ENCODE assay signal across 8 mouse cellular contexts in genomic region chr17:24534160-24534718, GRCm38 (mm10). TPM values are rescaled to one million over a fixed set of nuclear protein-coding genes. Genes with fewer than 3 reads are reported as not detected.
DNase-seq lines count a peak whose midpoint lies in the region; ATAC-seq and TF ChIP-seq lines count a peak whose summit lies in the region.

Gene Rab26 (minus strand): TSS chr17:24534210.

- H3K27me3 ChIP-seq in forebrain, embryonic 14.5 days (replicated peaks; ENCODE audit: control insufficient read depth, insufficient read depth, low read length) = no peaks in the 10 kb centered on the region
- no peaks in the 10 kb centered on the region for H3K27me3 ChIP-seq in neural tube, embryonic 13.5 days

- no peak for TF ChIP-seq CTCF in lung, adult 2 months (IDR thresholded peaks at IDR 0.05; ENCODE audit: insufficient read depth, low read length)

- TF ChIP-seq POLR2A in lung, adult 2 months (IDR thresholded peaks at IDR 0.05; ENCODE audit: borderline replicate concordance, extremely low read depth, low read depth, low read length) = no peak

- peak within 1 kb of the TSS; percentile 47 for H3K9ac ChIP-seq in forebrain, embryonic 14.5 days (ENCODE audit: low read length)
- peak within 1 kb of the TSS; percentile 61 for H3K9ac ChIP-seq in neural tube, embryonic 13.5 days

- H3K4me2 ChIP-seq in forebrain, embryonic 14.5 days (ENCODE audit: low read length) = peak within 1 kb of the TSS; percentile 50
- peak within 1 kb of the TSS; percentile 64 for H3K4me2 ChIP-seq in neural tube, embryonic 13.5 days

- 89% methylated on average over 8 of the region's 8 CpGs for WGBS in lung, adult 2 months
- 85% methylated on average over 8 of the region's 8 CpGs for WGBS in forebrain, embryonic 14.5 days
- 86% methylated on average over 8 of the region's 8 CpGs for WGBS in neural tube, embryonic 13.5 days

- peaks cover 15% of the 10 kb centered on the region for H3K36me3 ChIP-seq in forebrain, embryonic 14.5 days (ENCODE audit: control insufficient read depth, insufficient read depth, low read length)
- H3K36me3 ChIP-seq in neural tube, embryonic 13.5 days = 0 out of 2 replicates have a peak, but pooled peaks cover 16% of the 10 kb centered on the region

- ATAC-seq in forebrain, embryonic 14.5 days = no peak
- ATAC-seq in neural tube, embryonic 13.5 days (ENCODE audit: low read depth) = no peak

- no peaks in the 10 kb centered on the region for H3K9me3 ChIP-seq in forebrain, embryonic 14.5 days (replicated peaks; ENCODE audit: control insufficient read depth, low read length)
- no peaks in the 10 kb centered on the region for H3K9me3 ChIP-seq in neural tube, embryonic 13.5 days

- peak within 1 kb of the TSS; percentile 31 for H3K4me3 ChIP-seq in lung, adult 2 months (replicated peaks; ENCODE audit: extremely low read depth, low read depth, low read length)
- H3K4me3 ChIP-seq in forebrain, embryonic 14.5 days (ENCODE audit: low read depth, low read length) = peak within 1 kb of the TSS; percentile 18
- H3K4me3 ChIP-seq in neural tube, embryonic 13.5 days = peak within 1 kb of the TSS; percentile 32

- H3K27ac ChIP-seq in forebrain, embryonic 14.5 days (ENCODE audit: low read depth, low read length) = no peak within 1 kb of the TSS
- H3K27ac ChIP-seq in neural tube, embryonic 13.5 days (replicated peaks) = no peak within 1 kb of the TSS

- intact Hi-C loops in left cerebral cortex, postnatal 10 days (cut with DNase I) = no loop called here

- DNase-seq in lung, adult 2 months = no peak
- DNase-seq in lung, postnatal 36 days = no peak
- DNase-seq in forebrain, embryonic 14.5 days (ENCODE audit: low spot score) = no peak
- no peak for DNase-seq in left cerebral cortex, postnatal 10 days (ENCODE audit: extremely low spot score in 1 of 2, low spot score in 2 of 2)
- DNase-seq in right cerebral cortex, adult 2 months (ENCODE audit: low spot score in 2 of 2) = no peak
- DNase-seq in adrenal gland, postnatal 4 days (ENCODE audit: low spot score in 2 of 2) = no peak
- no peak for DNase-seq in gastrocnemius, postnatal 25 days

- peaks cover 3% of the 10 kb centered on the region; the same call in 1 of the 2 replicates for H3K4me1 ChIP-seq in lung, adult 2 months (ENCODE audit: control insufficient read depth, insufficient read depth, low read length)
- peaks cover 29% of the 10 kb centered on the region for H3K4me1 ChIP-seq in forebrain, embryonic 14.5 days (ENCODE audit: control insufficient read depth, insufficient read depth, low read length)
- peaks cover 46% of the 10 kb centered on the region for H3K4me1 ChIP-seq in neural tube, embryonic 13.5 days (replicated peaks)

RNA-seq across cellular contexts. Expression of gene Rab26, which starts in this region (rescaled TPM):
- 1.1 and 1.2 TPM in 2 replicates for polyA plus RNA-seq in lung, adult 2 months (2012; rRNA removed)
- polyA plus RNA-seq in forebrain, embryonic 14.5 days (2014; fragmentation: Nextera tagmentation; extraction: Ambion mirVana) = 4.0 TPM in 2 replicates
- total RNA-seq in left cerebral cortex, postnatal 10 days (2021) = 10 to 100 TPM; 22.6 to 29.8 TPM
- 1.5 and 1.6 TPM in 2 replicates for polyA plus RNA-seq in neural tube, embryonic 13.5 days (2015; fragmentation: Nextera tagmentation; extraction: Ambion mirVana)
- total RNA-seq in adrenal gland, postnatal 4 days (2021) = 1 to 10 TPM; 1.1 to 1.9 TPM
- under 1 TPM in 1 of 2 experiments, not detected in 1; 0.23 TPM for total RNA-seq in gastrocnemius, postnatal 25 days (2021)

Comparison
In these comparisons a context has a peak if more than half of its experiments do, and no peak if none do; other contexts are left out.
1. RNA of gene Rab26 (total RNA-seq): 22.6 to 29.8 TPM in left cerebral cortex, postnatal 10 days; 1.1 to 1.9 TPM in adrenal gland, postnatal 4 days and 0.23 TPM in gastrocnemius, postnatal 25 days; every median in the first group is over 4 times any median in the second.
2. Peak in every context shown above with its lines, with median percentiles within 50 percentile points of each other: H3K4me3 ChIP-seq.